Mouse (Mus musculus) liver, embryonic 14.5 days (tissue): ENCODE data around the gene Crhr1.

Source experiments
- CTCF ChIP-seq: IDR thresholded peaks from 2 replicates; pipeline ENCODE4 v1.5.1; 2016; ENCODE audit warnings: antibody characterized with exemption, low read depth, control low read depth
- EP300 ChIP-seq: IDR thresholded peaks from 2 replicates; pipeline ENCODE4 v1.6.1; 2016; ENCODE audit warnings: antibody characterized with exemption, low read depth

DNA sequence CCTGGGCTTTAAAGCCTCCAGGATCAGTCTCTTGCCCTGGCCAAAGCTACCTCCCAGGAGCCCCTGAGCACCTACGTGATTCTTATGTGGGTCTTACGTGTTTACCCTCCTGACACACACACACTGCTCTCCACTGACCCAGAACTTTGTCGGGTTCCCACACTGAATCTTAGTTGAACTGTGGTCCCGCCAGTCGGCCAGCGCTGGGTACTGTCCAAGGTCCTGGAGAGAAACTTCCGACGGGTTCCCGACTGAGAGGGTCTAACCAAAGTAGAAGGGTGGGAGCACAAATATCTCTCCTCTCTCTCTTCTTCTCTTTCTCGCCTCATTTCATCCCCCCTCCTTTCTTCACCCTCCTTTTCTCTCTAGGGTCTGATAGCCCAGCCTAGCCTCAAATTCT lies 65.2 kb downstream of the Crhr1 start:
- TF ChIP-seq CTCF (no peak), EP300 (no peak)
